Mouse (Mus musculus) heart, adult 2 months (tissue): ENCODE measurements around the gene Gm5788. TPM values are rescaled to one million over a fixed set of nuclear protein-coding genes. Genes with fewer than 3 reads are reported as not detected.

Source experiments
- DNase-seq, 2 experiments: peaks; one replicate each; pipeline ENCODE4 v3.0.0; 2021
- H3K27ac ChIP-seq: fragments of 200-600 bp; 2 replicates; pipeline ENCODE4 v1.8.1; 2022
- H3K27me3 ChIP-seq: fragments of 200-500 bp; 2 replicates; pipeline ENCODE4 v1.6.1; 2012; ENCODE audit warnings: mild to moderate bottlenecking, low read length, inconsistent platforms, mixed read lengths; ENCODE audit not compliant: control insufficient read depth, insufficient read depth
- H3K36me3 ChIP-seq: fragments of 200-500 bp; 2 replicates; pipeline ENCODE4 v1.6.1; 2012; ENCODE audit warnings: low read length, inconsistent platforms; ENCODE audit not compliant: control insufficient read depth, insufficient read depth
- H3K4me1 ChIP-seq: fragments of 200-500 bp; 2 replicates; pipeline ENCODE4 v1.6.1; 2011; ENCODE audit warnings: low read length; ENCODE audit not compliant: control insufficient read depth, insufficient read depth
- H3K4me3 ChIP-seq: fragments of 200-600 bp; 2 replicates; pipeline ENCODE4 v1.8.1; 2022
- H3K79me2 ChIP-seq: fragments of 200-500 bp; replicated peaks from 2 replicates; pipeline ENCODE4 v1.6.1; 2012; ENCODE audit warnings: mild to moderate bottlenecking, inconsistent platforms, low read length, moderate library complexity, mixed read lengths; ENCODE audit not compliant: control insufficient read depth, insufficient read depth
- H3K9ac ChIP-seq: fragments of 200-500 bp; 2 replicates; pipeline ENCODE4 v1.6.1; 2012; ENCODE audit warnings: low read depth, mild to moderate bottlenecking, control low read depth, inconsistent platforms, low read length, mixed read lengths
- CTCF ChIP-seq: fragments of 200-600 bp; IDR thresholded peaks from 2 replicates; pipeline ENCODE4 v1.8.1; 2022; ENCODE audit warnings: antibody characterized with exemption, mild to moderate bottlenecking, moderate library complexity
- EP300 ChIP-seq: fragments of 200-500 bp; IDR thresholded peaks from 2 replicates; pipeline ENCODE4 v1.6.1; 2011; ENCODE audit warnings: low read depth, low read length, control low read depth; ENCODE audit not compliant: insufficient read depth
- POLR2A ChIP-seq: fragments of 200-500 bp; IDR thresholded peaks from 2 replicates; pipeline ENCODE4 v1.6.1; 2011; ENCODE audit warnings: mild to moderate bottlenecking, low read depth, low read length, control low read depth; ENCODE audit not compliant: insufficient read depth
- WGBS: fragments of 180-500 bp; shearing (Covaris S2); methylation state at CpG from one replicate; pipeline ENCODE4 v1.1.7; 2018; 5-methylcytosine and 5-hydroxymethylcytosine counted together
- intact Hi-C: fragments of 180-260 bp; cut with DNase I; formaldehyde crosslinking; loops from one replicate; pipeline ENCODE4 v1.15.1; 2025
- polyA plus RNA-seq: library from polyadenylated mRNA; depleted of rRNA; stranded (reverse); fragments of >200 nt; gene quantifications from 2 replicates; pipeline ENCODE4 v1.2.3, GENCODE M21; 2012; rRNA removed
- total RNA-seq, 2 experiments: library from RNA; stranded (reverse); gene quantifications; 2 replicates each; pipeline ENCODE4 v1.2.3; 2021

Gm5788 gene
- total and polyA plus RNA-seq, 3 experiments: not detected

- TF ChIP-seq POLR2A: no peak
- TF ChIP-seq EP300: no peak
- TF ChIP-seq CTCF: no peak
- no peak for DNase-seq
- H3K4me1 ChIP-seq: no peaks in the 10 kb centered on the region
- 75% methylated on average over 3 of the region's 3 CpGs for WGBS
- intact Hi-C loops: no loop called here
- no peaks in the 10 kb centered on the region for H3K79me2 ChIP-seq
- H3K4me3 ChIP-seq: no peak overlapping the region
- H3K27ac ChIP-seq: no peak overlapping the region
- H3K27me3 ChIP-seq: no peaks in the 10 kb centered on the region
- no peak overlapping the region for H3K9ac ChIP-seq
- H3K36me3 ChIP-seq: no peaks in the 10 kb centered on the region
Observed at GRCm38 (mm10) chr12:87543927-87544326, 49.4 kb downstream of the Gm5788 start.

Other genes starting within 250 kb of the Gm5788 start
- 10 to 100 TPM; 23.2 to 25.5 TPM for gene Vipas39, start 228.5 kb upstream of the Gm5788 start, total RNA-seq
- 23.3 and 39.7 TPM in 2 replicates for gene Vipas39, start 228.5 kb upstream of the Gm5788 start, polyA plus RNA-seq
- 100 to 1,000 TPM; 138 to 153 TPM for gene Ahsa1, start 228.2 kb upstream of the Gm5788 start, total RNA-seq
- 74.5 and 85.8 TPM in 2 replicates for gene Ahsa1, start 228.2 kb upstream of the Gm5788 start, polyA plus RNA-seq
- gene Ism2, start 195.0 kb upstream of the Gm5788 start, total RNA-seq: not detected
- gene Ism2, start 195.0 kb upstream of the Gm5788 start, polyA plus RNA-seq: 0.09 and 0.18 TPM in 2 replicates
- gene Sptlc2, start 106.4 kb upstream of the Gm5788 start, total RNA-seq: 10 to 100 TPM; 21.1 to 23.1 TPM
- gene Sptlc2, start 106.4 kb upstream of the Gm5788 start, polyA plus RNA-seq: 5.0 and 9.8 TPM in 2 replicates
- gene Slirp, start 50.8 kb upstream of the Gm5788 start, total RNA-seq: 100 to 1,000 TPM; 169 to 173 TPM
- gene Slirp, start 50.8 kb upstream of the Gm5788 start, polyA plus RNA-seq: 32.1 and 49.0 TPM in 2 replicates
- 10 to 100 TPM in 1 of 2 experiments, 1 to 10 TPM in 1; 9.6 to 11.5 TPM for gene Alkbh1, start 50.7 kb upstream of the Gm5788 start, total RNA-seq
- 7.6 and 11.9 TPM in 2 replicates for gene Alkbh1, start 50.7 kb upstream of the Gm5788 start, polyA plus RNA-seq
- gene Snw1, start 22.4 kb upstream of the Gm5788 start, total RNA-seq: 10 to 100 TPM; 42.3 to 46.1 TPM
- gene Snw1, start 22.4 kb upstream of the Gm5788 start, polyA plus RNA-seq: 8.5 and 15.6 TPM in 2 replicates
- not detected for gene Gm8300, start 19.6 kb downstream of the Gm5788 start, total RNA-seq
- gene Gm8300, start 19.6 kb downstream of the Gm5788 start, polyA plus RNA-seq: not detected in 2 replicates
- not detected for gene Oog1, start 108.0 kb downstream of the Gm5788 start, total RNA-seq
- not detected in 2 replicates for gene Oog1, start 108.0 kb downstream of the Gm5788 start, polyA plus RNA-seq
- not detected for gene Gm4027, start 124.1 kb downstream of the Gm5788 start, total RNA-seq
- gene Gm4027, start 124.1 kb downstream of the Gm5788 start, polyA plus RNA-seq: not detected in 2 replicates
- gene Gm16381, start 149.9 kb downstream of the Gm5788 start, total RNA-seq: not detected
- not detected in 2 replicates for gene Gm16381, start 149.9 kb downstream of the Gm5788 start, polyA plus RNA-seq